Mouse (Mus musculus) neural tube, embryonic 15.5 days (tissue): ENCODE results near the gene Sept6. TPM values are rescaled to one million over a fixed set of nuclear protein-coding genes. Genes with fewer than 3 reads are reported as not detected.

Experiments
- ATAC-seq: fragments of 200-750 bp; cut with Nextera tagmentation; 2 replicates; pipeline ENCODE4 v1.8.0; 2017; ENCODE audit warnings: mild to moderate bottlenecking, moderate TSS enrichment, moderate library complexity; ENCODE audit not compliant: low FRiP score
- H3K27ac ChIP-seq: fragments of 300-500 bp; sonication (generic); replicated peaks from 2 replicates; pipeline ENCODE4 v1.5.1; 2015; ENCODE audit warnings: mild to moderate bottlenecking, inconsistent platforms
- H3K27me3 ChIP-seq: fragments of 300-500 bp; sonication (generic); replicated peaks from 2 replicates; pipeline ENCODE4 v1.6.1; 2015; ENCODE audit warnings: inconsistent platforms
- H3K36me3 ChIP-seq: fragments of 300-500 bp; sonication (generic); 2 replicates; pipeline ENCODE4 v1.6.1; 2015; ENCODE audit warnings: inconsistent platforms
- H3K4me1 ChIP-seq: fragments of 300-500 bp; sonication (generic); 2 replicates; pipeline ENCODE4 v1.6.1; 2015; ENCODE audit warnings: inconsistent platforms
- H3K4me2 ChIP-seq: fragments of 300-500 bp; sonication (generic); 2 replicates; pipeline ENCODE4 v1.6.1; 2015; ENCODE audit warnings: inconsistent platforms, mild to moderate bottlenecking, moderate library complexity
- H3K4me3 ChIP-seq: fragments of 300-500 bp; sonication (generic); replicated peaks from 2 replicates; pipeline ENCODE4 v1.5.1; 2015; ENCODE audit warnings: mild to moderate bottlenecking, inconsistent platforms
- H3K9ac ChIP-seq: fragments of 300-500 bp; sonication (generic); replicated peaks from 2 replicates; pipeline ENCODE4 v1.6.1; 2015; ENCODE audit warnings: mild to moderate bottlenecking, inconsistent platforms
- H3K9me3 ChIP-seq: fragments of 300-500 bp; sonication (generic); replicated peaks from 2 replicates; pipeline ENCODE4 v1.6.1; 2016; ENCODE audit warnings: inconsistent platforms
- WGBS: fragments of 180-500 bp; shearing (Covaris S2); methylation state at CpG from one replicate; pipeline ENCODE4 v1.1.7; 2015; ENCODE audit warnings: mixed read lengths; 5-methylcytosine and 5-hydroxymethylcytosine counted together
- polyA plus RNA-seq: library from polyadenylated mRNA; unstranded; fragments of >200 nt; fragmentation: Nextera tagmentation; extraction: Ambion mirVana; gene quantifications from 2 replicates; pipeline ENCODE4 v1.2.1, GENCODE M21; 2015

Gene Sept6
- polyA plus RNA-seq, 1 experiment from 2014 or later: 72.2 TPM

DNA sequence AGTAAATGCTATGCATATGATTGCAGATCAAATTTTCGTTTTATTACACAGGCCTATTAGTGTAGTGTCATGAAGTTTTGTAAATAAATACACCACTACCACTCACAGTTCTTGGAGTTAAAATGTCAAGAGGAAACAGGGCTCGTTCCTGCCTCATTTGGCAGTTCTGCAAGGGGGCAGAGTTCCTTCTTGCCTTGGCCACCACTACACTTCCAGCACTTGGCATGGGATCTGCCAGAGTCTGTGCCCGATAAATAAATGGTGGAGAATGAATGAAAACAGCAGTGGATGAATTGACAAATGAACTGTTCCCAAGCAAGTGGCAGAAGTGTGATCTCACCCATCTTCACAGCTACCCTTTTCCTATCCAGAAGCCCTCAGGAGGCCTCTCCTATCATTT lies 6.6 kb downstream of the Sept6 start:
- no peak overlapping the region for H3K4me2 ChIP-seq
- H3K4me1 ChIP-seq: peaks cover 40% of the 10 kb centered on the region
- ATAC-seq: no peak
- H3K9ac ChIP-seq: no peak overlapping the region
- H3K27ac ChIP-seq: no peak overlapping the region
- WGBS: 61% methylated on average over 3 of the region's 3 CpGs
- no peaks in the 10 kb centered on the region for H3K36me3 ChIP-seq
- H3K27me3 ChIP-seq: no peaks in the 10 kb centered on the region
- no peak overlapping the region for H3K4me3 ChIP-seq
- no peaks in the 10 kb centered on the region for H3K9me3 ChIP-seq

DNA sequence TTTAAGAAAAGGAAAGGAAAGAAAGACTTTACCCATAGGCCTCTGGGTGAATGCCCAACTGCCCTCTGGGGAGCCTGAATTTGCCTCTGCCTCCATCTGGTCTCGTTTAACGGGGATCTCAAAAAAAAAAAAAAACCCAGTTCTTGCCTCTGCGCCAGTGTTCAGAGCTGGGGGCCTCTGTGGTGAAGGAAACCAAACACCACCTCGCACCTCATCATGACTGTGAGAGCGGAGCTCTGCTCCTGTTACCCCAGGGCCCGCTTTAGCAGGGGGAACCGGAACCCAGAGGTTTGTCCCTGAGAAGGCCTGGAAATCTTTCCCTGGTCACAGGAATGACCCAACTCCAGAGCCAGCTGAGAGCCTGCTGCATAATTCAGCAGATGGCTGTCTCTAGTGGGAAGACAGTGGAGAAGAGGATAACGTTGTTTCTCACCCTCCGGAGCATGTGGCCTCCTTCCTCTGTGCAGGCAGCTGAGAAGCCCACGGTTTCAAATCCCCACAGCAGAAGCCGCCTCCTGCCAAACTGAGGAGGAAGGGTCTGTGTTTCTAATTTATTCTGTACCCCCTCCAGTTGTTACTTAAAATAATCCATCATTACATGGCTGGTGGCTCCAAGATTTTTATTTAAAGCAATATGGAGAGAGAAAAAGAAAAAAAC lies 7.8 kb downstream of the Sept6 start:
- Histone ChIP-seq H3K9me3 (no peaks in the 10 kb centered on the region), H3K9ac (no peak overlapping the region), H3K4me1 (peaks cover 40% of the 10 kb centered on the region), H3K4me3 (no peak overlapping the region), H3K4me2 (peak overlapping the region; percentile 9; the same call in 1 of the 2 replicates), H3K27me3 (no peaks in the 10 kb centered on the region), H3K27ac (0 out of 2 replicates have a peak overlapping the region, but pooled peaks have one; percentile 18), H3K36me3 (no peaks in the 10 kb centered on the region)
- ATAC-seq: no peak
- 39% methylated on average over 11 of the region's 11 CpGs for WGBS

DNA sequence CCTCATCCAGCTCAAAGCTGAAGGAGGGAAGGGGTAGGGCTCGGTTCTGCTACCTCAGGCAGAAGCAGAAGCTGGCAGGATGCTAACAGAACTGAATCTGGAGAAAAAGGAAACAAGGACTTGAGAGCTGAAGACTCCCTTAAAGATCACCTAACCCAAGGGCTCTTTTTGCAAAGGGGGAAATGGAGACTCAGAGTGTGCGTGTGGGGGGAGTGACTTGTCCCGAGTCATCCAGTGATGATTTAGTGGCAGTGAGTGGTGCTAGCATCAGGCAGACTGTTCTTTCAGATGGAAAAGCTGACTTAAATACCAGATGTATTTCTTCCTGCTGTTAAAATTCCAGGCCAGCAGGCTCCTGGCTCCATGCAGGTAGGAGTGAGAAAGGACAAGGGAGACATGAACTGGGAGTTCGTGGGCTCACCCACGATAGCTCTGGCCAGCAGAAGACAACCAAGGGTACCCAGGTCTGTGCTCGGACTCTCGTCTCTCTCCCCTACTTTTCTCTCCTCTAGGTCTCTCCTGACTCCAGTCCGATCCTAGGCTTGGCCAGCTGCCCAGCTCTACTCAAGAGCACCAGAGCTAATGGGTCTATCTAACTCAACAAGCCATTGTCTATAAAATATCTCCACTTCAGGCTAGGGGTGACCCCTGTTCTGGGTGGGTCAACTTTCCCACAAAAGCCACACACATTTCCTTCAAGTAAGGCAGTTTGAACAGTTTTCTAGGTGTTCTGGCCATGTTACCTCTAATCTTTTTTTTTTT lies 8.5 kb downstream of the Sept6 start:
- H3K36me3 ChIP-seq: no peaks in the 10 kb centered on the region
- no peak overlapping the region for H3K4me2 ChIP-seq
- no peak overlapping the region for H3K27ac ChIP-seq
- 54% methylated on average over 8 of the region's 8 CpGs for WGBS
- no peak for ATAC-seq
- H3K9me3 ChIP-seq: no peaks in the 10 kb centered on the region
- no peaks in the 10 kb centered on the region for H3K27me3 ChIP-seq
- no peak overlapping the region for H3K9ac ChIP-seq
- peaks cover 39% of the 10 kb centered on the region for H3K4me1 ChIP-seq
- no peak overlapping the region for H3K4me3 ChIP-seq

DNA sequence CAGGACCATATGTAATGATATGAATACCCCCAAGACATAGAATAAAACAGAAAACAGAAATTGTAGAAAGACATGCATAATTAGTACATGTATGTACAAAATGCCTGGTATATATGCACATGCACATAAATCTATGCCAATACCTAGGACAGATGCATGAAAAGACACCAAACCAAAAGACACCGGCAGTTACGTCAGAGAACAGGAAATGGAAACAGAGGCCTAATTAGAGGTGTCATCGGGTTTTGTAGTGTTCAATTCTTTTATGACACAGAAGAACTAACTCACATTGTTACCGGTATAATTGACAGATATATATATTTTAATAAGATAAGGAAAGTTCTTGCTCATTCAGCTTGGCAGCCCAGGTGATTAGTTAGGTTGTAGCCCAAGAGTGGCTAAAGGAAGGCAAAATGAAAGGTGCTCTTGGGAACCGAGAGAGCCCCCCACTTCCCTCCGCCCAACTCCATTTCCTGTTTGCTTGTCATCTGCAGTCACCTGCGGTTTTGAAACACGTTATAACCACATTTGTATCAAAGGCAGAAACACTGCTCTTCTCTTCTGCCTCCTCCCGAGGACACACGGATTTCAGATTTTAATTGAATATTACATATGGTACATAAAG lies 10.9 kb downstream of the Sept6 start:
- Histone ChIP-seq H3K9me3 (no peaks in the 10 kb centered on the region), H3K4me2 (no peak overlapping the region), H3K27me3 (no peaks in the 10 kb centered on the region), H3K9ac (no peak overlapping the region), H3K27ac (no peak overlapping the region), H3K36me3 (no peaks in the 10 kb centered on the region), H3K4me1 (peaks cover 23% of the 10 kb centered on the region), H3K4me3 (no peak overlapping the region)
- ATAC-seq: no peak
- WGBS: 82% methylated on average over 10 of the region's 10 CpGs

DNA sequence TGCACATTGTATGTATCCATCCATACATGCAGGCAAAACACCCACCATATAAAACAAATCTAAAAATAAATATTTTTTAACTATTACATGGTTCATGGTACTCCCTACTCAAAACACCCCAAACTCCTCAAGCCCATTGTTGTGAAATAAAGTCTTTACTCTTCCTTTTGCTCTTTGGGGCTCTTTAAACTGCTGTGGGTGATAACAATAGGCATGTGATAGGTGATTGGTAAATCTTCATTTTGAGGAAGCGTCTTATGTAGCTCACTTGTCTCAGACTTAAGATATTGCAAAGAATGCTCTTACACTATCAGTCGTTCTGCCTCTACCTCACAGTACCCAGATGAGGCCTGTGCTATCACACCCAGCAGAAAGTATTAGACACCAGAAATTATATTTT lies 13.7 kb downstream of the Sept6 start:
- 88% methylated on average over 2 of the region's 2 CpGs for WGBS
- no peak for ATAC-seq
- H3K4me2 ChIP-seq: no peak overlapping the region
- no peak overlapping the region for H3K27ac ChIP-seq
- H3K4me1 ChIP-seq: peaks cover under 1% of the 10 kb centered on the region; the same call in 1 of the 2 replicates
- H3K36me3 ChIP-seq: no peaks in the 10 kb centered on the region
- H3K9ac ChIP-seq: no peak overlapping the region
- H3K4me3 ChIP-seq: no peak overlapping the region
- no peaks in the 10 kb centered on the region for H3K9me3 ChIP-seq
- no peaks in the 10 kb centered on the region for H3K27me3 ChIP-seq

DNA sequence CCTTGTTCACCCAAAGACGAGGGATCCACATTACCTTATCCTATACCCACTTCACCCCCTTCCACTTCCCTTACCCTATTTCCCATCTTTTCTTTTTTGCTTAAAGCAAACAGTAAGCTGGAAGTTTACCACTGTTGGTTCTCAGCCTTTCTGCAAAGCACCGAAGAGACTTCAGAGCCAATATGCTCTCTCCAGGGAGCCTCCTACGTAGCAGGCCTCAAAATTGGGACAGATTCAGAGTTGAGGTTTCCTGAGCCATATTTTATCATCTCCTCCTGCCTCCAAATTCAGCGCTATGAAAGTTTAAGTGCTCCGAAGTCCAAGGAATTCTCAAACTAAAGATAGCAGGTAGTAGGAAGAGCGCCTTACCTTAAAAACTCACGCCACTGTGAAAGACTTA lies 14.6 kb downstream of the Sept6 start:
- ATAC-seq: no peak
- Histone ChIP-seq H3K27me3 (no peaks in the 10 kb centered on the region), H3K4me2 (no peak overlapping the region)

DNA sequence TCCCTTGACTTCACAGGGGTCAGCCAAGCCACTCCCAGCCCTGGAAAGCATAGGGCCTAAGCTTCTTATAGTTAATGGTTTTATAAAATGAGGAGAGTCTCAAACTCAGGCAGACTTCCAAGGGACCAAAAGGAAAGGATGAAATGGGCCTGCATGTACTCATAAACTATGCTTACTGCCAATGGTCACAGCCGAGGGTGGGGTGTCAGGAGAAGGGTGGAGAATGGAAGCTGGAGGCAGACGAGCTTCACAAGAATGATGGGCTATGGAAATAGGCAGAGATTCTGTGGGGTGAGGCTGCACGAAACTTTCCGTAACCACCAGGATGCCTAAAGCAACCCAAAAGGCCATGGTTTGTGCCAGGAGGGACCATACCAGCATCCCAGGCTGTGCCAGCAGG lies 15.3 kb downstream of the Sept6 start:
- no peak overlapping the region for H3K27ac ChIP-seq
- no peaks in the 10 kb centered on the region for H3K9me3 ChIP-seq
- ATAC-seq: no peak
- no peaks in the 10 kb centered on the region for H3K36me3 ChIP-seq
- no peak overlapping the region for H3K9ac ChIP-seq
- WGBS: 92% methylated on average over 4 of the region's 4 CpGs
- H3K4me1 ChIP-seq: no peaks in the 10 kb centered on the region
- no peak overlapping the region for H3K4me3 ChIP-seq
- H3K4me2 ChIP-seq: no peak overlapping the region
- no peaks in the 10 kb centered on the region for H3K27me3 ChIP-seq

More for the DNA sequence above, 14.6 kb downstream of the Sept6 start:
- H3K4me1 ChIP-seq: no peaks in the 10 kb centered on the region
- 90% methylated on average over 7 of the region's 7 CpGs for WGBS
- no peak overlapping the region for H3K27ac ChIP-seq
- no peaks in the 10 kb centered on the region for H3K36me3 ChIP-seq
- H3K9me3 ChIP-seq: no peaks in the 10 kb centered on the region
- H3K9ac ChIP-seq: no peak overlapping the region
- H3K4me3 ChIP-seq: no peak overlapping the region

DNA sequence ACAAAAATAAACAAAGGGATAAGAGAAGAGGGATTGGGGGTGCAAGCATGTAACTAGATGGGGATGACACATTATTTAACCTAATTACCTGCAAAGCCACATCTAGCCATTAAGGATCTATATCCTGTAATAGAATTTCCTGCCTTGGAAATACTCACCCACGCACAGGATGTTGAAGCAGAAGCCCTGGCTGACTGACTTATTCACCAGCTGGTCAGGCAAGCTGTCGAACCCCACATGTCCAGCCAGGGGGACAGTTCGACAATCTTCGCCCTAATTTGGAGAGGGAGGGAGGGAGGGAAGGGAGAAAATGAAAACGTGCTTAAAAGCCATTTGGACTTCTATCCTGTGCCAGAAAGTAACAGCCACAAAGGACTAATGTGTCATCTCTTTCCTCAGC lies 16.7 kb downstream of the Sept6 start:
- Histone ChIP-seq H3K9ac (no peak overlapping the region), H3K4me2 (no peak overlapping the region), H3K36me3 (no peaks in the 10 kb centered on the region), H3K9me3 (no peaks in the 10 kb centered on the region), H3K27me3 (no peaks in the 10 kb centered on the region), H3K27ac (no peak overlapping the region), H3K4me3 (no peak overlapping the region), H3K4me1 (no peaks in the 10 kb centered on the region)
- 78% methylated on average over 5 of the region's 5 CpGs for WGBS
- no peak for ATAC-seq

DNA sequence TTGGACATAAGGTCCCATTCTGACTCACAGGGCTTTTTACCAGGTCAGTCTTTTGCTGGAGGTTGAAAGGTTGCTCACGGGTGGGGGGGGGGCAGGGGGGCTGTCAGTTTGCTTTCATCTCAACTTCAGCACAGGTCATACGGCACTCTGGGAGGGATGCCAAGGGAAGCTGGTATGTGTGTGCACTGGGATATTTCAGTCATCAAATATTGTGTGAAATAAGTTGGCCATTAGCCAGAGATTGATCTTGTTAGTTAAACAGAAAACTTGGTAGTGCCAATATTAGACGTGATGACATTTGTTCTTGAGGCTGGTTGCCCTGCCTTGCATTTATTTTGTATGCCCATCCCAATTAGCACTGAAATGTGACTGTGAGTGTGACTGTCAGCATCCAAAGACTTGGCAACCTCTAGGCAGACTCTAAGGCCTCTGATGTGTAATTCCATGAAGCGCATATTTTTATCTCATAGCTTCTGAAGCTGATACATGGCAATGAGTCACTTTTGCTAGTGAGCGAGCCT lies 18.6 kb downstream of the Sept6 start:
- 85% methylated on average over 5 of the region's 5 CpGs for WGBS
- no peak overlapping the region for H3K27ac ChIP-seq
- H3K4me3 ChIP-seq: no peak overlapping the region
- H3K27me3 ChIP-seq: no peaks in the 10 kb centered on the region
- H3K9ac ChIP-seq: no peak overlapping the region
- no peak for ATAC-seq
- no peaks in the 10 kb centered on the region for H3K9me3 ChIP-seq
- no peaks in the 10 kb centered on the region for H3K36me3 ChIP-seq
- H3K4me2 ChIP-seq: no peak overlapping the region
- H3K4me1 ChIP-seq: no peaks in the 10 kb centered on the region

DNA sequence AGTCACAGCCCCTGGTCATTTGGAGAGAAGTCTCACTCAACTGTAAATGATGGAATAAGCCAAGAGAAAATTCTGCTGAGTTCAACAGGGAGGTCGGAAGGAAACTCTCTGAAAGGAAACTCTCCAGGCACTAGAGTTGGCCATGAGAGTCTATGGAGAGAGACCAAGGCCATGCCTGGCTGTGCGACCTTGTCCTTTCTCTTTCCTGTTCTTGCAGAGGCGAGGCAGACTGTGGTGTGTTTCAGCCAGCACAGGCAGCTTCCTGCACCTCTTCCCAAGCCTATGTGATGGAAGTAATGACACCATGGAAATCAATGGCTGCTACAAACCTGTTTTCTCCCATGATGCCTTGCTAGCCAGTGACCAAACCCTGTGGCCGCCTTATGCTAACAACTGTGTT lies 20.4 kb downstream of the Sept6 start:
- no peak overlapping the region for H3K27ac ChIP-seq
- no peak overlapping the region for H3K4me3 ChIP-seq
- no peak overlapping the region for H3K9ac ChIP-seq
- no peak overlapping the region for H3K4me2 ChIP-seq
- no peaks in the 10 kb centered on the region for H3K27me3 ChIP-seq
- no peaks in the 10 kb centered on the region for H3K4me1 ChIP-seq
- H3K36me3 ChIP-seq: no peaks in the 10 kb centered on the region
- 82% methylated on average over 4 of the region's 4 CpGs for whole genome bisulfite sequencing
- H3K9me3 ChIP-seq: no peaks in the 10 kb centered on the region
- no peak for ATAC-seq

DNA sequence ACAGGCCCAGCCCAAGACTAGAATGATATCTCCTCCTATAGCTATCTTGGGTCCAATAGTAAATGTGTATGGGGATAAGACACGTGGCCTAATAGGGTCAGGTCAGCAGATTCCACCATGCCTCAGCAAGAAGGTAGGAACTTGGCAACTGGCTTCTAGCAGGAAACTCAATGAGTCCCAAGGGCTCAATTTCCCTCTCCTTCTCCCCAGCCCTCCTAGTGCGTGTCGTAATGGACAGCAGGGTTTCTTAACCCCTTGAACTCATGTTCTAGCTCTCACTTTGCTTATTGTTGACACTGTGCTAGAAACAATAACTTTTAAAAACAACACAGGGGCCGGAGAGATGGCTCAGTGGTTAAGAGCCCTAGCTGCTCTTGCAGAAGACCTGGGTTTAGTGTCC lies 22.1 kb downstream of the Sept6 start:
- no peak overlapping the region for H3K4me2 ChIP-seq
- ATAC-seq: no peak
- no peak overlapping the region for H3K27ac ChIP-seq
- H3K4me1 ChIP-seq: no peaks in the 10 kb centered on the region
- H3K9me3 ChIP-seq: no peaks in the 10 kb centered on the region
- no peak overlapping the region for H3K9ac ChIP-seq
- H3K4me3 ChIP-seq: no peak overlapping the region
- WGBS: 70% methylated on average over 4 of the region's 4 CpGs
- no peaks in the 10 kb centered on the region for H3K27me3 ChIP-seq
- H3K36me3 ChIP-seq: no peaks in the 10 kb centered on the region

DNA sequence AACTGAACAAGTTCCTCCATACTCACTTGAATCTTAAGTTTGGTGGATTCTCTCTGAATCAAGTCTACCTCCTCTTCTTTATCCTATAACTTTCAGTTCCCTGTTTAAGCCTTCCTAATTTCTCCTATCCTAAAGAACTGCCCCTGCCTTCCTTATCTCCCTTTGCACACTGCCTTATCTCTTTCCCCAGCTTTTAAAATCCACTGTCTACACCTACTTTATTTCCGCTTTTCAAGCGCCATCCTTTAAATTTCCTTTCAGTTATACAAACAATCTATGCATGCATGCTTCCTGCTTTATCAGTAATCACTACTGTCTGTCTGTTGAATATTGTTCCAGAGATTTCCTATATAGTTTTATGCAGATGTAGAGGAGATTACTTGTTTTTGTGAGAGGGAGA lies 34.9 kb downstream of the Sept6 start:
- Histone ChIP-seq H3K9ac (no peak overlapping the region), H3K4me3 (no peak overlapping the region), H3K9me3 (no peaks in the 10 kb centered on the region), H3K27me3 (no peaks in the 10 kb centered on the region), H3K27ac (no peak overlapping the region), H3K36me3 (0 out of 2 replicates have a peak, but pooled peaks cover 2% of the 10 kb centered on the region), H3K4me1 (no peaks in the 10 kb centered on the region), H3K4me2 (no peak overlapping the region)
- no peak for ATAC-seq
- 94% methylated on average over 2 of the region's 2 CpGs for WGBS
